Mouse (Mus musculus): ENCODE data around the gene Gm49405.

DNA sequence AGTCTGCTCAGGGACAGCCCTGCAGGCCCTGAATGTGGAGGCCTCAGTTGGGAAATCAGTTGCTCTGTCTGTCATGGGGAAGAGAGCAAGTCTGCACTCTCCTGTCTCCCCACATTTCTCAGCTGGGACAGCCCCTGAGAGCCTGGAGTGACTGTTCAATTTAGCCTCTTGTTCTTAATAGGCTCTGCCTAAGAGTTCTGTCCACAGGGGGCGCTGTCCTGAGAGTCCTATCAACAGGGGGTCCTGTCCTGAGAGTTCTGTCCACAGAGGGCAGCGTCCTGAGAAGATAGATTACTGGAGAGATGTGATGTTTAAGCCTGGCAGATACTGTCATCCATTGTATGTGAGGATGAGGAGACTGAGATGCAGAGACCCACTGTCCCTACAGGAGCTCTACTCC, 38.0 kb upstream of the Gm49405 start:
- TF ChIP-seq CTCF (IDR thresholded peaks at IDR 0.05): peak; percentile 53
- TF ChIP-seq EP300 (IDR thresholded peaks at IDR 0.05): no peak
